26 mouse cellular contexts compared by ENCODE assay signal in the genomic region with DNA sequence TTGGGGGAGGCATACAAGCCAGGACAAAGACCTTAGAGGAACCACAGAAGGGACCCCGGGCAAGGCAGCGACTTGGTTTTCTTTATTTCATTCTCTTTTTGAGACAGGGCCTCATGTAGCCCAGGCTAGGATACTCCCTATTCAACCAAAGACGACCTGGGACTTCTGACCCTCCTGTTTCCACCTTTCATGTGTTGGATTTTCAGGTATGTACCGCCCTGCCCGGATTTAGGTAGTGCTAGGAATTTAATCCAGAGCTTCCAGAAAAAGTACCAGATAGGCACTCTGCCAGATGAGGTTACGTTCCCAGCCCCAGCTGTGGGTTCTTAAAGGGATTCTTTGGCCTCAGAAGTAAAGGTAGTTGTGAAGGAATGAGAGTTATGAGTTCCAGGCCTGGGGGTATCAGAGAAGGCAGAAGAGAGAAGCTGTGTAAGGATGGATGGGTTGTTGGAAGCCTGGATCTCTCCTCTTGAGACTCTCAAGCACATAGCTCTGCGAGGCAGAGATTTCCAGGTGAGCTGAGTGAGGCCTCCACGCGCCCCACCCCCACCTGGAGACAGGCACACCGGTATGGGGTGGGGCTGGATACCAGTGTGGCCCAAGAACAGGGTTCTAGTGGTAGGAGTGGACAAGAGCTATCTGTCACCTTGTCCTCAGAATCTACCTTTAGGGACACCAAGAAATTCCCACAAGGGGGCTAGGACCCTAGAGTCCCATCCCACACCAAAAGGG. TPM values are rescaled to one million over a fixed set of nuclear protein-coding genes. Genes with fewer than 3 reads are reported as not detected.
DNase-seq lines count a peak whose midpoint lies in the region; ATAC-seq and TF ChIP-seq lines count a peak whose summit lies in the region.
"Had no signal": no experiment of that assay in that cellular context is flagged by ENCODE, and none has a peak within 500 bp of the region (broad histone marks: within the 10 kb centered on the region; RNA-seq: fewer than 3 reads in every experiment).

No protein-coding gene starts in this region.

- no peaks in the 10 kb centered on the region for H3K9me3 ChIP-seq in embryonic facial prominence, embryonic 13.5 days
- no peaks in the 10 kb centered on the region for H3K9me3 ChIP-seq in embryonic facial prominence, embryonic 10.5 days
- no peaks in the 10 kb centered on the region for H3K9me3 ChIP-seq in heart, embryonic 15.5 days (replicated peaks)
- H3K9me3 ChIP-seq in lung, embryonic 16.5 days (ENCODE audit: control insufficient read depth, low read length): no peaks in the 10 kb centered on the region
- no peaks in the 10 kb centered on the region for H3K9me3 ChIP-seq in stomach, embryonic 14.5 days (ENCODE audit: control insufficient read depth, low read depth, low read length)
- H3K9me3 ChIP-seq: embryonic facial prominence, embryonic 12.5 days had no signal

- H3K9ac ChIP-seq in embryonic facial prominence, embryonic 13.5 days: 0 out of 2 replicates have a peak overlapping the region, but pooled peaks have one; percentile 36
- no peak overlapping the region for H3K9ac ChIP-seq in heart, embryonic 15.5 days
- peak overlapping the region; percentile 43; the same call in 1 of the 2 replicates for H3K9ac ChIP-seq in lung, embryonic 16.5 days (ENCODE audit: low read length)
- H3K9ac ChIP-seq in stomach, embryonic 14.5 days (replicated peaks; ENCODE audit: low read depth, low read length): no peak overlapping the region
- H3K9ac ChIP-seq: embryonic facial prominence, embryonic 12.5 days; liver, postnatal 0 days had no signal

- peaks cover 29% of the 10 kb centered on the region for H3K4me1 ChIP-seq in embryonic facial prominence, embryonic 13.5 days
- peaks cover 47% of the 10 kb centered on the region for H3K4me1 ChIP-seq in embryonic facial prominence, embryonic 10.5 days
- peaks cover 58% of the 10 kb centered on the region for H3K4me1 ChIP-seq in heart, embryonic 15.5 days (replicated peaks)
- peaks cover 55% of the 10 kb centered on the region for H3K4me1 ChIP-seq in lung, embryonic 16.5 days (replicated peaks; ENCODE audit: control insufficient read depth, insufficient read depth, low read length)
- H3K4me1 ChIP-seq in lung, adult 2 months (ENCODE audit: control insufficient read depth, insufficient read depth, low read length): peaks cover 29% of the 10 kb centered on the region
- H3K4me1 ChIP-seq in stomach, embryonic 14.5 days (ENCODE audit: control insufficient read depth, insufficient read depth, low read length): peaks cover 40% of the 10 kb centered on the region

- no peak overlapping the region for H3K27ac ChIP-seq in embryonic facial prominence, embryonic 13.5 days
- H3K27ac ChIP-seq in embryonic facial prominence, embryonic 10.5 days (replicated peaks): no peak overlapping the region
- H3K27ac ChIP-seq in heart, embryonic 15.5 days: peak overlapping the region; percentile 86
- peak overlapping the region; percentile 95 for H3K27ac ChIP-seq in lung, embryonic 16.5 days (ENCODE audit: low read length)
- peak overlapping the region; percentile 2; the same call in 1 of the 2 replicates for H3K27ac ChIP-seq in stomach, embryonic 14.5 days (ENCODE audit: low read length)
- H3K27ac ChIP-seq: embryonic facial prominence, embryonic 12.5 days; layer of hippocampus, adult 2 months had no signal

- no peak for ATAC-seq in embryonic facial prominence, embryonic 13.5 days (ENCODE audit: insufficient number of reproducible peaks, insufficient read depth, low FRiP score, low TSS enrichment, low read depth)
- ATAC-seq in heart, embryonic 15.5 days (replicated peaks; ENCODE audit: insufficient number of reproducible peaks, insufficient read depth, low FRiP score, low read depth): no peak
- no peak for ATAC-seq in lung, embryonic 16.5 days (ENCODE audit: low read depth)
- ATAC-seq in stomach, embryonic 14.5 days (ENCODE audit: insufficient number of reproducible peaks, insufficient read depth, low FRiP score, low read depth): no peak
- ATAC-seq: liver, postnatal 0 days; Patski had no signal

- no peak overlapping the region for H3K4me3 ChIP-seq in embryonic facial prominence, embryonic 13.5 days
- no peak overlapping the region for H3K4me3 ChIP-seq in embryonic facial prominence, embryonic 10.5 days
- no peak overlapping the region for H3K4me3 ChIP-seq in heart, embryonic 15.5 days
- no peak overlapping the region for H3K4me3 ChIP-seq in lung, embryonic 16.5 days (ENCODE audit: low read length)
- H3K4me3 ChIP-seq in lung, adult 2 months (replicated peaks; ENCODE audit: extremely low read depth, low read depth, low read length): no peak overlapping the region
- no peak overlapping the region for H3K4me3 ChIP-seq in stomach, embryonic 14.5 days (ENCODE audit: low read depth, low read length)
- H3K4me3 ChIP-seq: embryonic facial prominence, embryonic 12.5 days; layer of hippocampus, adult 2 months had no signal

- peaks cover 18% of the 10 kb centered on the region for H3K27me3 ChIP-seq in embryonic facial prominence, embryonic 13.5 days
- peaks cover 18% of the 10 kb centered on the region for H3K27me3 ChIP-seq in embryonic facial prominence, embryonic 10.5 days (replicated peaks; ENCODE audit: low read depth, poor library complexity, severe bottlenecking)
- no peaks in the 10 kb centered on the region for H3K27me3 ChIP-seq in heart, embryonic 15.5 days
- H3K27me3 ChIP-seq in lung, embryonic 16.5 days (ENCODE audit: control insufficient read depth, insufficient read depth, low read depth, low read length): no peaks in the 10 kb centered on the region
- H3K27me3 ChIP-seq in stomach, embryonic 14.5 days (ENCODE audit: control insufficient read depth, insufficient read depth, low read length): no peaks in the 10 kb centered on the region
- H3K27me3 ChIP-seq: Patski had no signal

- no peak for TF ChIP-seq POLR2A in lung, adult 2 months (IDR thresholded peaks at IDR 0.05; ENCODE audit: borderline replicate concordance, extremely low read depth, low read depth, low read length)

- no peak for TF ChIP-seq CTCF in lung, adult 2 months (IDR thresholded peaks at IDR 0.05; ENCODE audit: insufficient read depth, low read length)

- intact Hi-C loops in heart, postnatal 10 days (cut with DNase I): no loop called here

- WGBS in embryonic facial prominence, embryonic 13.5 days: 77% methylated on average over 10 of the region's 10 CpGs
- 85% methylated on average over 10 of the region's 10 CpGs for WGBS in embryonic facial prominence, embryonic 10.5 days
- 75% methylated on average over 10 of the region's 10 CpGs for WGBS in heart, embryonic 15.5 days
- WGBS in lung, embryonic 16.5 days: 67% methylated on average over 10 of the region's 10 CpGs
- 70% methylated on average over 10 of the region's 10 CpGs for WGBS in lung, adult 2 months
- WGBS in stomach, embryonic 14.5 days: 76% methylated on average over 10 of the region's 10 CpGs

- no peak for DNase-seq in embryonic facial prominence, embryonic 10.5 days (ENCODE audit: low spot score)
- no peak for DNase-seq in heart, postnatal 10 days
- no peak for DNase-seq in lung, adult 2 months
- no peak for DNase-seq in ovary, adult 18-20 months (ENCODE audit: low spot score)
- DNase-seq: adrenal gland, adult 8-10 months; cerebellum, adult 9-10 months; kidney, adult 8-10 months; kidney, postnatal 14 days; layer of hippocampus, postnatal 36 days; liver, postnatal 0 days; retina, postnatal 1 day; thymus, postnatal 4 days had no signal

- no peak overlapping the region for H3K4me2 ChIP-seq in embryonic facial prominence, embryonic 13.5 days
- H3K4me2 ChIP-seq in heart, embryonic 15.5 days: no peak overlapping the region
- H3K4me2 ChIP-seq in lung, embryonic 16.5 days (ENCODE audit: low read depth, low read length): no peak overlapping the region
- H3K4me2 ChIP-seq in stomach, embryonic 14.5 days (replicated peaks; ENCODE audit: low read depth, low read length): no peak overlapping the region
- H3K4me2 ChIP-seq: embryonic facial prominence, embryonic 12.5 days had no signal

- H3K36me3 ChIP-seq in embryonic facial prominence, embryonic 13.5 days: no peaks in the 10 kb centered on the region; the same call in 1 of the 2 replicates
- H3K36me3 ChIP-seq in embryonic facial prominence, embryonic 10.5 days (replicated peaks): peaks cover 14% of the 10 kb centered on the region
- H3K36me3 ChIP-seq in heart, embryonic 15.5 days: peaks cover 15% of the 10 kb centered on the region; the same call in 1 of the 2 replicates
- peaks cover 6% of the 10 kb centered on the region; the same call in 1 of the 2 replicates for H3K36me3 ChIP-seq in lung, embryonic 16.5 days (ENCODE audit: control insufficient read depth, insufficient read depth, low read length)
- 0 out of 2 replicates have a peak, but pooled peaks cover 4% of the 10 kb centered on the region for H3K36me3 ChIP-seq in stomach, embryonic 14.5 days (ENCODE audit: control insufficient read depth, insufficient read depth, low read length)
- H3K36me3 ChIP-seq: embryonic facial prominence, embryonic 12.5 days had no signal

RNA-seq across cellular contexts. Expression of a gene that starts 7.2 kb away (rescaled TPM):
- 7.0 and 9.2 TPM in 2 replicates for polyA plus RNA-seq in embryonic facial prominence, embryonic 13.5 days (2015; fragmentation: Nextera tagmentation; extraction: Ambion mirVana)
- 11.5 and 12.2 TPM in 2 replicates for polyA plus RNA-seq in embryonic facial prominence, embryonic 10.5 days (2016; fragmentation: Nextera tagmentation; extraction: Ambion mirVana)
- 9.7 and 12.9 TPM in 2 replicates for polyA plus RNA-seq in heart, embryonic 15.5 days (2015; fragmentation: Nextera tagmentation; extraction: Ambion mirVana)
- total RNA-seq in heart, postnatal 10 days (2021): 10 to 100 TPM; 14.3 to 14.6 TPM
- 23.3 and 25.8 TPM in 2 replicates for polyA plus RNA-seq in lung, embryonic 16.5 days (2015; fragmentation: Nextera tagmentation; extraction: Ambion mirVana)
- 181 and 187 TPM in 2 replicates for polyA plus RNA-seq in lung, adult 2 months (2012; rRNA removed)
- polyA plus RNA-seq in stomach, embryonic 14.5 days (2014; fragmentation: Nextera tagmentation; extraction: Ambion mirVana): 21.5 and 23.3 TPM in 2 replicates

RNA-seq across cellular contexts. Expression of a gene that starts 28.2 kb away (rescaled TPM):
- polyA plus RNA-seq in embryonic facial prominence, embryonic 13.5 days (2015; fragmentation: Nextera tagmentation; extraction: Ambion mirVana): 33.2 and 33.7 TPM in 2 replicates
- polyA plus RNA-seq in embryonic facial prominence, embryonic 10.5 days (2016; fragmentation: Nextera tagmentation; extraction: Ambion mirVana): 12.9 and 16.0 TPM in 2 replicates
- 114 and 117 TPM in 2 replicates for polyA plus RNA-seq in heart, embryonic 15.5 days (2015; fragmentation: Nextera tagmentation; extraction: Ambion mirVana)
- 100 to 1,000 TPM; 261 to 278 TPM for total RNA-seq in heart, postnatal 10 days (2021)
- polyA plus RNA-seq in lung, embryonic 16.5 days (2015; fragmentation: Nextera tagmentation; extraction: Ambion mirVana): 37.3 and 43.3 TPM in 2 replicates
- polyA plus RNA-seq in lung, adult 2 months (2012; rRNA removed): 53.0 and 67.3 TPM in 2 replicates
- polyA plus RNA-seq in stomach, embryonic 14.5 days (2014; fragmentation: Nextera tagmentation; extraction: Ambion mirVana): 34.1 and 35.8 TPM in 2 replicates

RNA-seq across cellular contexts. Expression of a gene that starts 50.5 kb away (rescaled TPM):
- 21.5 and 30.8 TPM in 2 replicates for polyA plus RNA-seq in embryonic facial prominence, embryonic 13.5 days (2015; fragmentation: Nextera tagmentation; extraction: Ambion mirVana)
- polyA plus RNA-seq in embryonic facial prominence, embryonic 10.5 days (2016; fragmentation: Nextera tagmentation; extraction: Ambion mirVana): 29.8 and 31.3 TPM in 2 replicates
- polyA plus RNA-seq in heart, embryonic 15.5 days (2015; fragmentation: Nextera tagmentation; extraction: Ambion mirVana): 0.08 and 0.10 TPM in 2 replicates
- not detected for total RNA-seq in heart, postnatal 10 days (2021)
- 0.31 and 0.77 TPM in 2 replicates for polyA plus RNA-seq in lung, embryonic 16.5 days (2015; fragmentation: Nextera tagmentation; extraction: Ambion mirVana)
- 0.05 and 2.0 TPM in 2 replicates for polyA plus RNA-seq in lung, adult 2 months (2012; rRNA removed)
- polyA plus RNA-seq in stomach, embryonic 14.5 days (2014; fragmentation: Nextera tagmentation; extraction: Ambion mirVana): 3.1 and 4.5 TPM in 2 replicates
- total RNA-seq: adrenal gland, adult 8-10 months; common myeloid progenitor, adult 5-6 weeks; gastrocnemius, adult 18-20 months; layer of hippocampus, adult 2 months; layer of hippocampus, postnatal 36 days; left cerebral cortex, postnatal 36 days; liver, adult 2 months; megakaryocyte-erythroid progenitor cell, adult 5-6 weeks; neutrophil, adult 5-6 weeks had no signal
- polyA plus RNA-seq: liver, adult 2 months; liver, postnatal 0 days; midbrain, postnatal 0 days; Patski had no signal

RNA-seq across cellular contexts. Expression of a gene that starts 59.7 kb away (rescaled TPM):
- 36.2 and 36.8 TPM in 2 replicates for polyA plus RNA-seq in embryonic facial prominence, embryonic 13.5 days (2015; fragmentation: Nextera tagmentation; extraction: Ambion mirVana)
- 35.5 and 42.5 TPM in 2 replicates for polyA plus RNA-seq in embryonic facial prominence, embryonic 10.5 days (2016; fragmentation: Nextera tagmentation; extraction: Ambion mirVana)
- polyA plus RNA-seq in heart, embryonic 15.5 days (2015; fragmentation: Nextera tagmentation; extraction: Ambion mirVana): 8.0 and 13.2 TPM in 2 replicates
- 1 to 10 TPM; 4.1 to 5.9 TPM for total RNA-seq in heart, postnatal 10 days (2021)
- polyA plus RNA-seq in lung, embryonic 16.5 days (2015; fragmentation: Nextera tagmentation; extraction: Ambion mirVana): 13.4 and 14.0 TPM in 2 replicates
- polyA plus RNA-seq in lung, adult 2 months (2012; rRNA removed): 5.9 and 7.0 TPM in 2 replicates
- 22.8 and 24.5 TPM in 2 replicates for polyA plus RNA-seq in stomach, embryonic 14.5 days (2014; fragmentation: Nextera tagmentation; extraction: Ambion mirVana)

Comparison
In these comparisons a context has a peak if more than half of its experiments do, and no peak if none do; other contexts are left out.
1. H3K27ac ChIP-seq: peak in heart, embryonic 15.5 days (single experiment), lung, embryonic 16.5 days (single experiment) and stomach, embryonic 14.5 days (single experiment); none in embryonic facial prominence, embryonic 13.5 days (single experiment) and embryonic facial prominence, embryonic 10.5 days (single experiment).
2. H3K9ac ChIP-seq: peak in embryonic facial prominence, embryonic 13.5 days (single experiment) and lung, embryonic 16.5 days (single experiment); none in heart, embryonic 15.5 days (single experiment) and stomach, embryonic 14.5 days (single experiment).